Mouse (Mus musculus): ENCODE results near the gene Shc2. TPM values are rescaled to one million over a fixed set of nuclear protein-coding genes. Genes with fewer than 3 reads are reported as not detected.
A peak's percentile ranks its signal among the peaks of the same experiment; 100 is the strongest.

Gene Shc2
- total and polyA plus RNA-seq, 3 experiments, result 0.05 TPM; not detected in 2

GRCm38 (mm10) chr10:79683726-79684640, 46.3 kb upstream of the Shc2 start:
- TF ChIP-seq POLR2AphosphoS5 (IDR thresholded peaks at IDR 0.05; ENCODE audit: insufficient replicate concordance, low read depth, low read length), result no peak
- no peak for TF ChIP-seq GATA2 (IDR thresholded peaks at IDR 0.05; ENCODE audit: borderline replicate concordance, low read depth, low read length)
- no peak for TF ChIP-seq TAL1 (conservative IDR thresholded peaks at IDR 0.05; ENCODE audit: low read depth, low read length)
- no peak for TF ChIP-seq GATA1 (IDR thresholded peaks at IDR 0.05; ENCODE audit: borderline replicate concordance, low read length)
- no peak for TF ChIP-seq CTCF (IDR thresholded peaks at IDR 0.05; ENCODE audit: low read depth, low read length)
- no peaks in the 10 kb centered on the region for H3K9me3 ChIP-seq (replicated peaks)
- H3K4me3 ChIP-seq (ENCODE audit: low read depth, low read length), result peak overlapping the region; percentile 92
- H3K36me3 ChIP-seq (replicated peaks), result peaks cover 61% of the 10 kb centered on the region
- ATAC-seq (ENCODE audit: extremely low read depth, insufficient number of reproducible peaks, low FRiP score, poor library complexity, severe bottlenecking) (no peak), DNase-seq (ENCODE audit: low spot score) (no peak)
- H3K27me3 ChIP-seq (ENCODE audit: insufficient read depth, low read length), result no peaks in the 10 kb centered on the region
- H3K4me1 ChIP-seq (ENCODE audit: insufficient read depth, low read depth, low read length), result peaks cover 62% of the 10 kb centered on the region

- Histone ChIP-seq H3K4me1 (ENCODE audit: insufficient read depth, low read depth, low read length) (peaks cover 57% of the 10 kb centered on the region), H3K27me3 (ENCODE audit: insufficient read depth, low read length) (no peaks in the 10 kb centered on the region), H3K4me3 (ENCODE audit: low read depth, low read length) (peak overlapping the region; percentile 92), H3K36me3 (replicated peaks) (peaks cover 52% of the 10 kb centered on the region), H3K9me3 (replicated peaks) (no peaks in the 10 kb centered on the region)
- peak; percentile 75 for DNase-seq (ENCODE audit: low spot score)
- no peak for ATAC-seq (ENCODE audit: extremely low read depth, insufficient number of reproducible peaks, low FRiP score, poor library complexity, severe bottlenecking)
- TF ChIP-seq POLR2AphosphoS5 (IDR thresholded peaks at IDR 0.05; ENCODE audit: insufficient replicate concordance, low read depth, low read length) (no peak), GATA1 (IDR thresholded peaks at IDR 0.05; ENCODE audit: borderline replicate concordance, low read length) (no peak), TAL1 (conservative IDR thresholded peaks at IDR 0.05; ENCODE audit: low read depth, low read length) (no peak), CTCF (IDR thresholded peaks at IDR 0.05; ENCODE audit: low read depth, low read length) (no peak; the same call in 1 of the 2 replicates), GATA2 (IDR thresholded peaks at IDR 0.05; ENCODE audit: borderline replicate concordance, low read depth, low read length) (no peak)
These were observed 45.3 kb upstream of the Shc2 start for GRCm38 (mm10) chr10:79682916-79683582.

- Histone ChIP-seq H3K27me3 (ENCODE audit: insufficient read depth, low read length) (no peaks in the 10 kb centered on the region), H3K4me1 (ENCODE audit: insufficient read depth, low read depth, low read length) (peaks cover 53% of the 10 kb centered on the region), H3K9me3 (replicated peaks) (no peaks in the 10 kb centered on the region), H3K36me3 (replicated peaks) (peaks cover 47% of the 10 kb centered on the region), H3K4me3 (ENCODE audit: low read depth, low read length) (peak overlapping the region; percentile 92)
- DNase-seq (ENCODE audit: low spot score) (peak; percentile 35), ATAC-seq (ENCODE audit: extremely low read depth, insufficient number of reproducible peaks, low FRiP score, poor library complexity, severe bottlenecking) (no peak)
- TF ChIP-seq GATA2 (IDR thresholded peaks at IDR 0.05; ENCODE audit: borderline replicate concordance, low read depth, low read length), result no peak
- no peak for TF ChIP-seq GATA1 (IDR thresholded peaks at IDR 0.05; ENCODE audit: borderline replicate concordance, low read length)
- no peak for TF ChIP-seq TAL1 (conservative IDR thresholded peaks at IDR 0.05; ENCODE audit: low read depth, low read length)
- TF ChIP-seq POLR2AphosphoS5 (IDR thresholded peaks at IDR 0.05; ENCODE audit: insufficient replicate concordance, low read depth, low read length), result no peak
- no peak for TF ChIP-seq CTCF (IDR thresholded peaks at IDR 0.05; ENCODE audit: low read depth, low read length)
These were observed 44.8 kb upstream of the Shc2 start for GRCm38 (mm10) chr10:79682551-79682915.

- Histone ChIP-seq H3K27me3 (ENCODE audit: insufficient read depth, low read length) (no peaks in the 10 kb centered on the region), H3K4me3 (ENCODE audit: low read depth, low read length) (peak within 1 kb of the TSS; percentile 92), H3K4me1 (ENCODE audit: insufficient read depth, low read depth, low read length) (peaks cover 50% of the 10 kb centered on the region), H3K9me3 (replicated peaks) (no peaks in the 10 kb centered on the region), H3K36me3 (replicated peaks) (peaks cover 42% of the 10 kb centered on the region)
- DNase-seq (ENCODE audit: low spot score) (peak; percentile 99), ATAC-seq (ENCODE audit: extremely low read depth, insufficient number of reproducible peaks, low FRiP score, poor library complexity, severe bottlenecking) (peak; percentile 71)
- TF ChIP-seq POLR2AphosphoS5 (IDR thresholded peaks at IDR 0.05; ENCODE audit: insufficient replicate concordance, low read depth, low read length), result no peak
- TF ChIP-seq CTCF (IDR thresholded peaks at IDR 0.05; ENCODE audit: low read depth, low read length), result no peak
- TF ChIP-seq GATA1 (IDR thresholded peaks at IDR 0.05; ENCODE audit: borderline replicate concordance, low read length), result no peak
- no peak for TF ChIP-seq TAL1 (conservative IDR thresholded peaks at IDR 0.05; ENCODE audit: low read depth, low read length)
- TF ChIP-seq GATA2 (IDR thresholded peaks at IDR 0.05; ENCODE audit: borderline replicate concordance, low read depth, low read length), result no peak
These were observed 44.0 kb upstream of the Shc2 start, which contains the start of gene Cdc34 for GRCm38 (mm10) chr10:79681591-79682245. Cdc34 (plus strand) TSS chr10:79682195.

GRCm38 (mm10) chr10:79680606-79681495, 43.1 kb upstream of the Shc2 start:
- no peaks in the 10 kb centered on the region for H3K9me3 ChIP-seq (replicated peaks)
- TF ChIP-seq GATA2 (IDR thresholded peaks at IDR 0.05; ENCODE audit: borderline replicate concordance, low read depth, low read length) (no peak), TAL1 (conservative IDR thresholded peaks at IDR 0.05; ENCODE audit: low read depth, low read length) (no peak), POLR2AphosphoS5 (IDR thresholded peaks at IDR 0.05; ENCODE audit: insufficient replicate concordance, low read depth, low read length) (no peak), GATA1 (IDR thresholded peaks at IDR 0.05; ENCODE audit: borderline replicate concordance, low read length) (no peak), CTCF (IDR thresholded peaks at IDR 0.05; ENCODE audit: low read depth, low read length) (no peak)
- H3K27me3 ChIP-seq (ENCODE audit: insufficient read depth, low read length), result no peaks in the 10 kb centered on the region
- H3K36me3 ChIP-seq (replicated peaks), result peaks cover 42% of the 10 kb centered on the region
- DNase-seq (ENCODE audit: low spot score) (no peak), ATAC-seq (ENCODE audit: extremely low read depth, insufficient number of reproducible peaks, low FRiP score, poor library complexity, severe bottlenecking) (no peak)
- H3K4me3 ChIP-seq (ENCODE audit: low read depth, low read length), result peak overlapping the region; percentile 92
- H3K4me1 ChIP-seq (ENCODE audit: insufficient read depth, low read depth, low read length), result peaks cover 42% of the 10 kb centered on the region
